Mouse (Mus musculus) embryonic fibroblast, embryonic 13.5 days (primary cell): ENCODE measurements at regions not wholly inside any gene's neighbourhood (a gene's known extent, or its start where the extent isn't known, plus 50 kb on each side); places are given as distances from the start of the nearest gene placed in this dataset.

Source experiments
- H3K27ac ChIP-seq: 2 replicates; pipeline ENCODE4 v1.5.1; 2012; ENCODE audit warnings: low read length, control low read depth, inconsistent platforms; ENCODE audit not compliant: insufficient read depth
- H3K4me1 ChIP-seq: 2 replicates; pipeline ENCODE4 v1.6.1; 2011; ENCODE audit warnings: low read length; ENCODE audit not compliant: control insufficient read depth, insufficient read depth
- H3K4me3 ChIP-seq: 2 replicates; pipeline ENCODE4 v1.5.1; 2011; ENCODE audit warnings: mild to moderate bottlenecking, control low read depth, low read length; ENCODE audit not compliant: insufficient read depth
- CTCF ChIP-seq: IDR thresholded peaks from 2 replicates; pipeline ENCODE4 v1.5.1; 2011; ENCODE audit warnings: mild to moderate bottlenecking, control low read depth, low read length, moderate library complexity, borderline replicate concordance; ENCODE audit not compliant: insufficient read depth
- POLR2A ChIP-seq: IDR thresholded peaks from 2 replicates; pipeline ENCODE4 v1.6.1; 2011; ENCODE audit warnings: low read depth, mild to moderate bottlenecking, control low read depth, low read length, moderate library complexity

DNA sequence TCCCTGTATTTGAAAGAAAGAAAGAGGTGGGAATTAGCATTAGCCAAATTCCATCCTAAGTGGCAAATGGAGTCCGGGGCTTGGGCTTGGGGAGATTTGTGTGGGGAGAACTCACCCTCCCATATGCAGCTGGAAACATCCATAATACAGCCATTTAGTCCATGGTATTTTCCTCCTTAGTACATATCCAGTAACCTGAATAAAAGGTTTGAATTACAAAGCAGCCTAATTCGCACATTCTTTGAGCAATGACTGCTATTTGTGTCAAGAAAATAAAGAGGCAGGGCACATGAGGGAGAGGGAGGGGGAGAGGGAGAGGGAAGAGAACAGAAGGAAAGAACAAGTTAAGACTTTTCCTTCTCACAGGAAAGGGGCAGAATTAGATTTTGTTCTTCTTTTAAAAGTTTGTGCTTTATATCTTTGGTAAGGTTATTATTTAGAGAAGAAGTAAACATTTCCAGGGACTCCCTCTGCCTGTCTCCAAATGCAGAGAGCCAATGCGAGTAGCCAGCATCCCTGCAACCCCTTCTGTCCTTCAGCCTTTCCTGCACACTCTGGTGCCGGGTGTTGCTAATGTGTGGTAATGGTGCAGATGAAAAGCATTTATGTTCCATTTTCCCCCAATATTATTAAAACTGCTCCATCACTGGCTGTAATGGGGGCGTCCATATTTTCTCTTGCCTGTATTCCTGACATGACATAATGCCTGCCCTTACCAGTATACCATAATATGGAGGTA lies 530.6 kb upstream of the Lsamp start:
- TF ChIP-seq CTCF (no peak), POLR2A (no peak)
- Histone ChIP-seq H3K4me3 (no peak overlapping the region), H3K27ac (no peak overlapping the region), H3K4me1 (no peaks in the 10 kb centered on the region)
